In the genomic region with DNA sequence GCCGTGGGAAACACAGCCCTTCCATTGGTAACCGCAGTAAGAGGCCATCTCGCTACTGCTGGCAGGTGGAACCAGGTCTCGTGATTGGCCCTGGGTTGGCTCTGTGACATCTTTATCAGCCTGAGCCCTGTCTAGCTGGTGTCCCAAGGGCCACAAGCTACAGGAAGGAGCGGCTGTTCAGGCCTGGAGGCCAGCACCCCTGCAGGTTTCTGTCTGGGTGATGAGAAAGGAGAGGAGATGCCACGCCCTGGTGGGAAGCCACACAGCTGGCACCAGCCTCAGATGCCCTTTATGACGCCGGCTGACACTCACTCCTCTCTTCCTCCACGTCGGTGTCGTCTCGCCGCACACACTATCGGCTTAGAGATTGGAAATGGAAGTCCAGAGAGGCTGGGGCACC, we compare ENCODE assay signal across 14 mouse cellular contexts. TPM values are rescaled to one million over a fixed set of nuclear protein-coding genes. Genes with fewer than 3 reads are reported as not detected.
DNase-seq lines count a peak whose midpoint lies in the region; ATAC-seq lines count a peak whose summit lies in the region.
"Had no signal": no experiment of that assay in that cellular context is flagged by ENCODE, and none has a peak within 500 bp of the region (broad histone marks: within the 10 kb centered on the region; RNA-seq: fewer than 3 reads in every experiment).

No protein-coding gene starts in this region.

- H3K9me3 ChIP-seq in intestine, embryonic 16.5 days (ENCODE audit: control insufficient read depth, low read length): no peaks in the 10 kb centered on the region
- H3K9me3 ChIP-seq in intestine, embryonic 15.5 days: no peaks in the 10 kb centered on the region
- H3K9me3 ChIP-seq in midbrain, embryonic 16.5 days (replicated peaks; ENCODE audit: control insufficient read depth, low read length, poor library complexity, severe bottlenecking): no peaks in the 10 kb centered on the region
- H3K9me3 ChIP-seq in midbrain, embryonic 11.5 days (ENCODE audit: control insufficient read depth, low read length): no peaks in the 10 kb centered on the region
- H3K9me3 ChIP-seq: embryonic facial prominence, embryonic 10.5 days; G1E had no signal

- ATAC-seq in CD4-positive, CD25-positive, alpha-beta regulatory T cell, adult 4 months: no peak
- ATAC-seq in intestine, embryonic 16.5 days: no peak
- no peak for ATAC-seq in intestine, embryonic 15.5 days
- ATAC-seq in midbrain, embryonic 16.5 days: no peak
- ATAC-seq in midbrain, embryonic 11.5 days (ENCODE audit: low FRiP score): no peak
- peak; percentile 30; the same call in 1 of the 2 replicates for ATAC-seq in neutrophil, adult 5-6 weeks (ENCODE audit: extremely low read depth, insufficient number of reproducible peaks, low FRiP score, poor library complexity, severe bottlenecking)

- H3K4me1 ChIP-seq in intestine, embryonic 16.5 days (ENCODE audit: control insufficient read depth, insufficient read depth, low read length): peaks cover 16% of the 10 kb centered on the region
- peaks cover 15% of the 10 kb centered on the region for H3K4me1 ChIP-seq in intestine, embryonic 15.5 days (replicated peaks)
- peaks cover 27% of the 10 kb centered on the region for H3K4me1 ChIP-seq in midbrain, embryonic 16.5 days (ENCODE audit: control insufficient read depth, insufficient read depth, low read length)
- H3K4me1 ChIP-seq in midbrain, embryonic 11.5 days (ENCODE audit: control insufficient read depth, insufficient read depth, low read length): peaks cover 5% of the 10 kb centered on the region

- no peak overlapping the region for H3K27ac ChIP-seq in intestine, embryonic 16.5 days (ENCODE audit: low read length)
- H3K27ac ChIP-seq in intestine, embryonic 15.5 days: no peak overlapping the region
- H3K27ac ChIP-seq in midbrain, embryonic 16.5 days (ENCODE audit: low read length): no peak overlapping the region
- no peak overlapping the region for H3K27ac ChIP-seq in midbrain, embryonic 11.5 days (ENCODE audit: low read depth, low read length)

- H3K9ac ChIP-seq in intestine, embryonic 16.5 days (ENCODE audit: low read depth, low read length): 0 out of 2 replicates have a peak overlapping the region, but pooled peaks have one; percentile 6
- H3K9ac ChIP-seq in intestine, embryonic 15.5 days: no peak overlapping the region
- no peak overlapping the region for H3K9ac ChIP-seq in midbrain, embryonic 16.5 days (ENCODE audit: low read depth, low read length)
- H3K9ac ChIP-seq in midbrain, embryonic 11.5 days (ENCODE audit: low read length): no peak overlapping the region

- no peaks in the 10 kb centered on the region for H3K27me3 ChIP-seq in intestine, embryonic 16.5 days (replicated peaks; ENCODE audit: control insufficient read depth, insufficient read depth, low read length)
- no peaks in the 10 kb centered on the region for H3K27me3 ChIP-seq in intestine, embryonic 15.5 days (replicated peaks)
- H3K27me3 ChIP-seq in midbrain, embryonic 16.5 days (ENCODE audit: control insufficient read depth, insufficient read depth, low read depth, low read length): no peaks in the 10 kb centered on the region
- H3K27me3 ChIP-seq in midbrain, embryonic 11.5 days (ENCODE audit: control insufficient read depth, insufficient read depth, low read length): no peaks in the 10 kb centered on the region

- no peak overlapping the region for H3K4me3 ChIP-seq in intestine, embryonic 16.5 days (ENCODE audit: low read length)
- no peak overlapping the region for H3K4me3 ChIP-seq in intestine, embryonic 15.5 days (replicated peaks)
- H3K4me3 ChIP-seq in midbrain, embryonic 16.5 days (ENCODE audit: low read depth, low read length): no peak overlapping the region
- no peak overlapping the region for H3K4me3 ChIP-seq in midbrain, embryonic 11.5 days (ENCODE audit: low read depth, low read length)
- H3K4me3 ChIP-seq: embryonic facial prominence, embryonic 10.5 days had no signal

- peaks cover 5% of the 10 kb centered on the region; the same call in 1 of the 2 replicates for H3K36me3 ChIP-seq in intestine, embryonic 16.5 days (ENCODE audit: control insufficient read depth, insufficient read depth, low read length)
- peaks cover 11% of the 10 kb centered on the region; the same call in 1 of the 2 replicates for H3K36me3 ChIP-seq in intestine, embryonic 15.5 days
- peaks cover 21% of the 10 kb centered on the region for H3K36me3 ChIP-seq in midbrain, embryonic 16.5 days (ENCODE audit: control insufficient read depth, insufficient read depth, low read length)
- H3K36me3 ChIP-seq in midbrain, embryonic 11.5 days (ENCODE audit: control insufficient read depth, insufficient read depth, low read length): 0 out of 2 replicates have a peak, but pooled peaks cover 4% of the 10 kb centered on the region

- H3K4me2 ChIP-seq in intestine, embryonic 16.5 days (ENCODE audit: low read depth, low read length): no peak overlapping the region
- no peak overlapping the region for H3K4me2 ChIP-seq in intestine, embryonic 15.5 days (replicated peaks)
- 0 out of 2 replicates have a peak overlapping the region, but pooled peaks have one; percentile 90 for H3K4me2 ChIP-seq in midbrain, embryonic 16.5 days (ENCODE audit: low read length)
- H3K4me2 ChIP-seq in midbrain, embryonic 11.5 days: no peak overlapping the region

- DNase-seq in CD4-positive, CD25-positive, alpha-beta regulatory T cell, adult 2 months (ENCODE audit: low read depth, low spot score): peak; percentile 34
- no peak for DNase-seq in midbrain, embryonic 11.5 days (ENCODE audit: low spot score, missing footprints)
- no peak for DNase-seq in left cerebral cortex, adult 18-20 months (ENCODE audit: low spot score in 2 of 2)
- DNase-seq: cerebellum, adult 18-20 months; kidney, postnatal 25 days; thymus, postnatal 14 days had no signal

- 87% methylated on average over 14 of the region's 14 CpGs for WGBS in intestine, embryonic 16.5 days
- WGBS in intestine, embryonic 15.5 days: 91% methylated on average over 14 of the region's 14 CpGs
- 86% methylated on average over 14 of the region's 14 CpGs for WGBS in midbrain, embryonic 16.5 days
- 94% methylated on average over 14 of the region's 14 CpGs for WGBS in midbrain, embryonic 11.5 days

RNA-seq across cellular contexts. Expression of gene Atp13a2, which starts 2.8 kb away (rescaled TPM):
- 1 to 10 TPM; 4.0 to 5.9 TPM for polyA plus RNA-seq in CD4-positive, CD25-positive, alpha-beta regulatory T cell, adult 4 months (2017; shearing (Covaris generic))
- polyA plus RNA-seq in intestine, embryonic 16.5 days (2015; fragmentation: Nextera tagmentation; extraction: Ambion mirVana): 29.3 and 31.5 TPM in 2 replicates
- 29.8 and 35.7 TPM in 2 replicates for polyA plus RNA-seq in intestine, embryonic 15.5 days (2015; fragmentation: Nextera tagmentation; extraction: Ambion mirVana)
- polyA plus RNA-seq in midbrain, embryonic 16.5 days (2015; fragmentation: Nextera tagmentation; extraction: Ambion mirVana): 174 and 190 TPM in 2 replicates
- polyA plus RNA-seq in midbrain, embryonic 11.5 days (2014; fragmentation: Nextera tagmentation; extraction: Ambion mirVana): 28.5 and 33.4 TPM in 2 replicates
- total RNA-seq in neutrophil, adult 5-6 weeks (2017): 47.8 TPM in 2 replicates
- total RNA-seq in left cerebral cortex, adult 18-20 months (2021): 100 to 1,000 TPM; 140 to 149 TPM

RNA-seq across cellular contexts. Expression of gene Mfap2, which starts 20.8 kb away (rescaled TPM):
- polyA plus RNA-seq in CD4-positive, CD25-positive, alpha-beta regulatory T cell, adult 4 months (2017; shearing (Covaris generic)): not detected
- 312 and 334 TPM in 2 replicates for polyA plus RNA-seq in intestine, embryonic 16.5 days (2015; fragmentation: Nextera tagmentation; extraction: Ambion mirVana)
- 329 and 347 TPM in 2 replicates for polyA plus RNA-seq in intestine, embryonic 15.5 days (2015; fragmentation: Nextera tagmentation; extraction: Ambion mirVana)
- polyA plus RNA-seq in midbrain, embryonic 16.5 days (2015; fragmentation: Nextera tagmentation; extraction: Ambion mirVana): 121 and 141 TPM in 2 replicates
- 250 and 254 TPM in 2 replicates for polyA plus RNA-seq in midbrain, embryonic 11.5 days (2014; fragmentation: Nextera tagmentation; extraction: Ambion mirVana)
- total RNA-seq in neutrophil, adult 5-6 weeks (2017): not detected in 2 replicates
- total RNA-seq in left cerebral cortex, adult 18-20 months (2021): 1 to 10 TPM; 3.8 to 4.4 TPM
- total RNA-seq: G1E; hematopoietic stem cell, adult 5-6 weeks had no signal
- polyA plus RNA-seq: G1E had no signal

RNA-seq across cellular contexts. Expression of gene Sdhb, which starts 28.4 kb away (rescaled TPM):
- 100 to 1,000 TPM; 250 to 293 TPM for polyA plus RNA-seq in CD4-positive, CD25-positive, alpha-beta regulatory T cell, adult 4 months (2017; shearing (Covaris generic))
- 671 and 689 TPM in 2 replicates for polyA plus RNA-seq in intestine, embryonic 16.5 days (2015; fragmentation: Nextera tagmentation; extraction: Ambion mirVana)
- polyA plus RNA-seq in intestine, embryonic 15.5 days (2015; fragmentation: Nextera tagmentation; extraction: Ambion mirVana): 539 and 577 TPM in 2 replicates
- polyA plus RNA-seq in midbrain, embryonic 16.5 days (2015; fragmentation: Nextera tagmentation; extraction: Ambion mirVana): 446 and 455 TPM in 2 replicates
- 411 and 422 TPM in 2 replicates for polyA plus RNA-seq in midbrain, embryonic 11.5 days (2014; fragmentation: Nextera tagmentation; extraction: Ambion mirVana)
- 71.8 and 72.5 TPM in 2 replicates for total RNA-seq in neutrophil, adult 5-6 weeks (2017)
- 100 to 1,000 TPM; 192 to 194 TPM for total RNA-seq in left cerebral cortex, adult 18-20 months (2021)

Comparison
In these comparisons a context has a peak if more than half of its experiments do, and no peak if none do; other contexts are left out.
1. RNA of gene Mfap2, which starts 20.8 kb away (polyA plus RNA-seq): 312 to 334 TPM in intestine, embryonic 16.5 days, 329 to 347 TPM in intestine, embryonic 15.5 days, 250 to 254 TPM in midbrain, embryonic 11.5 days and 121 to 141 TPM in midbrain, embryonic 16.5 days; not detected in CD4-positive, CD25-positive, alpha-beta regulatory T cell, adult 4 months; every median in the first group is over 100 times any median in the second.